ENCODE assay signal across 8 mouse cellular contexts in genomic region chr4:142017686-142018085, GRCm38 (mm10). TPM values are rescaled to one million over a fixed set of nuclear protein-coding genes. Genes with fewer than 3 reads are reported as not detected.
DNase-seq lines count a peak whose midpoint lies in the region; ATAC-seq and TF ChIP-seq lines count a peak whose summit lies in the region.

No protein-coding gene starts in this region.

- TF ChIP-seq POLR2A in lung, adult 2 months (IDR thresholded peaks at IDR 0.05; ENCODE audit: borderline replicate concordance, extremely low read depth, low read depth, low read length): no peak

- H3K4me1 ChIP-seq in lung, embryonic 14.5 days (ENCODE audit: insufficient read depth): 0 out of 2 replicates have a peak, but pooled peaks cover 12% of the 10 kb centered on the region
- H3K4me1 ChIP-seq in lung, adult 2 months (ENCODE audit: control insufficient read depth, insufficient read depth, low read length): peaks cover 3% of the 10 kb centered on the region; the same call in 1 of the 2 replicates
- H3K4me1 ChIP-seq in heart, embryonic 15.5 days (replicated peaks): peaks cover 34% of the 10 kb centered on the region

- H3K36me3 ChIP-seq in lung, embryonic 14.5 days (ENCODE audit: insufficient read depth): no peaks in the 10 kb centered on the region
- H3K36me3 ChIP-seq in heart, embryonic 15.5 days: no peaks in the 10 kb centered on the region

- H3K9ac ChIP-seq in lung, embryonic 14.5 days: no peak overlapping the region
- H3K9ac ChIP-seq in heart, embryonic 15.5 days: no peak overlapping the region

- ATAC-seq in lung, embryonic 14.5 days (ENCODE audit: insufficient read depth): peak; percentile 47
- peak; percentile 27; the same call in 1 of the 2 replicates for ATAC-seq in heart, embryonic 15.5 days (replicated peaks; ENCODE audit: insufficient number of reproducible peaks, insufficient read depth, low FRiP score, low read depth)

- peak; percentile 58 for DNase-seq in lung, embryonic 14.5 days
- DNase-seq in lung, adult 2 months: no peak
- peak; percentile 23 for DNase-seq in lung, postnatal 10 days
- no peak for DNase-seq in thymus, postnatal 10 days (ENCODE audit: low spot score in 2 of 2)
- no peak for DNase-seq in layer of hippocampus, adult 2 months (ENCODE audit: low spot score in 2 of 2)
- no peak for DNase-seq in kidney, adult 11 months
- DNase-seq in left cerebral cortex, adult 2 months (ENCODE audit: extremely low spot score in 1 of 2, low spot score in 2 of 2): no peak

- H3K4me3 ChIP-seq in lung, embryonic 14.5 days (ENCODE audit: low read depth, low read length): no peak overlapping the region
- H3K4me3 ChIP-seq in lung, adult 2 months (replicated peaks; ENCODE audit: extremely low read depth, low read depth, low read length): no peak overlapping the region
- peak overlapping the region; percentile 1; the same call in 1 of the 2 replicates for H3K4me3 ChIP-seq in heart, embryonic 15.5 days
- H3K4me3 ChIP-seq in layer of hippocampus, adult 2 months: no peak overlapping the region
- H3K4me3 ChIP-seq in left cerebral cortex, adult 2 months: no peak overlapping the region

- peak overlapping the region; percentile 32 for H3K4me2 ChIP-seq in lung, embryonic 14.5 days
- peak overlapping the region; percentile 47 for H3K4me2 ChIP-seq in heart, embryonic 15.5 days

- intact Hi-C loops in left cerebral cortex, adult 2 months (cut with DNase I): no loop called here

- TF ChIP-seq CTCF in lung, embryonic 14.5 days (IDR thresholded peaks at IDR 0.05; ENCODE audit: low read depth): no peak
- TF ChIP-seq CTCF in lung, adult 2 months (IDR thresholded peaks at IDR 0.05; ENCODE audit: insufficient read depth, low read length): no peak
- TF ChIP-seq CTCF in layer of hippocampus, adult 2 months (conservative IDR thresholded peaks at IDR 0.05): no peak
- TF ChIP-seq CTCF in left cerebral cortex, adult 2 months (IDR thresholded peaks at IDR 0.05): no peak

- whole genome bisulfite sequencing in lung, embryonic 14.5 days: 28% methylated on average over 15 of the region's 15 CpGs
- WGBS in lung, adult 2 months: 16% methylated on average over 15 of the region's 15 CpGs
- WGBS in heart, embryonic 15.5 days: 15% methylated on average over 15 of the region's 15 CpGs

- peaks cover 11% of the 10 kb centered on the region; the same call in 1 of the 2 replicates for H3K27me3 ChIP-seq in lung, embryonic 14.5 days (ENCODE audit: insufficient read depth, low read length)
- H3K27me3 ChIP-seq in heart, embryonic 15.5 days: peaks cover 21% of the 10 kb centered on the region

- no peaks in the 10 kb centered on the region for H3K9me3 ChIP-seq in lung, embryonic 14.5 days (ENCODE audit: low read depth, low read length)
- H3K9me3 ChIP-seq in heart, embryonic 15.5 days (replicated peaks): no peaks in the 10 kb centered on the region

- no peak overlapping the region for H3K27ac ChIP-seq in lung, embryonic 14.5 days (ENCODE audit: low read depth)
- no peak overlapping the region for H3K27ac ChIP-seq in heart, embryonic 15.5 days
- no peak overlapping the region for H3K27ac ChIP-seq in layer of hippocampus, adult 2 months
- H3K27ac ChIP-seq in left cerebral cortex, adult 2 months: no peak overlapping the region

RNA-seq across cellular contexts. Expression of gene Fhad1, which starts 2.8 kb away (rescaled TPM):
- polyA plus RNA-seq in lung, embryonic 14.5 days (2014; fragmentation: Nextera tagmentation; extraction: Ambion mirVana): 0.68 and 1.4 TPM in 2 replicates
- polyA plus RNA-seq in lung, adult 2 months (2012; rRNA removed): 6.9 and 7.9 TPM in 2 replicates
- 2.7 and 2.8 TPM in 2 replicates for polyA plus RNA-seq in heart, embryonic 15.5 days (2015; fragmentation: Nextera tagmentation; extraction: Ambion mirVana)
- 10 to 100 TPM in 1 of 2 experiments, 1 to 10 TPM in 1; 8.8 to 13.0 TPM for total RNA-seq in layer of hippocampus, adult 2 months (2021)
- 1 to 10 TPM; 9.0 to 9.2 TPM for total RNA-seq in left cerebral cortex, adult 2 months (2021)

Comparison
In these comparisons a context has a peak if more than half of its experiments do, and no peak if none do; other contexts are left out.
1. DNase-seq: peak in lung, embryonic 14.5 days (single experiment) and lung, postnatal 10 days (single experiment); none in lung, adult 2 months (single experiment), thymus, postnatal 10 days (0 of 2), layer of hippocampus, adult 2 months (0 of 2), kidney, adult 11 months (single experiment) and left cerebral cortex, adult 2 months (0 of 2).